Mouse (Mus musculus) cerebellum, adult 2 months (tissue): ENCODE measurements around the gene Pomt1.

Experiments
- CTCF ChIP-seq: fragments of 200-500 bp; IDR thresholded peaks from 2 replicates; pipeline ENCODE4 v1.5.1; 2011; ENCODE audit warnings: low read depth, mild to moderate bottlenecking, control low read depth, low read length, moderate library complexity, borderline replicate concordance; ENCODE audit not compliant: insufficient read depth
- POLR2A ChIP-seq: fragments of 200-500 bp; IDR thresholded peaks from 2 replicates; pipeline ENCODE4 v1.6.1; 2011; ENCODE audit warnings: low read length, control low read depth, borderline replicate concordance; ENCODE audit not compliant: insufficient read depth

- no peak for TF ChIP-seq CTCF
- no peak for TF ChIP-seq POLR2A
These were observed 66.6 kb downstream of the Pomt1 start for GRCm38 (mm10) chr2:32302952-32303351.
